Mouse (Mus musculus): Measurements from ENCODE around the gene Vmn1r116. TPM values are rescaled to one million over a fixed set of nuclear protein-coding genes. Genes with fewer than 3 reads are reported as not detected.
"Not testable (repeated sequence)": the region's sequence is repeated elsewhere in the genome, so short reads cannot be mapped to it uniquely, and the experiment has no call there.

The Vmn1r116 gene
- polyA plus RNA-seq (2016; fragmentation: Nextera tagmentation; extraction: Ambion mirVana): not detected in 2 replicates

DNA sequence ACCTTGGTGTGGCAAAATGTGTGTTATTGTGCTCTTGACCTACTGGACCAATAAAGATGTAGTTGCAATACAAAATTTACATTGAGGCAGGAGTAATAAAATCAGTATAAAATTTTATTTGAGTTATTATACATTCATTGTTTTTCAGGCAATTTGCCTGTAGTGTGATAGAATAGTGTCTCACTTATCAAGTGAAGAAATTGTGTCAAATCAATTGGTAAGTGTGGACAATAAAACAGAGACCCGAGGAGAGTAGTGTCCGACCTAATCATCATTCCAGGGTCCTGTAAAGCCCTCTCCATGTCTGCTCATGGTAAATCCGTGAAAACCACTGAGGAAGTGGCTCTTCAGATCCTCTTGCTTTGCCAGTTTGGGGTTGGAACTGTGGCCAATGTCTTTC, at the start of gene Vmn1r116:
TSS of gene Vmn1r116 (plus strand) at position 301 of the 400 bp plus-strand sequence.
- H3K9me3 ChIP-seq; H3K27me3 ChIP-seq (replicated peaks; ENCODE audit: low read depth, poor library complexity, severe bottlenecking); H3K27ac ChIP-seq (replicated peaks); H3K4me3 ChIP-seq; H3K4me1 ChIP-seq; DNase-seq (ENCODE audit: low spot score); H3K36me3 ChIP-seq (replicated peaks): not testable (repeated sequence)
- WGBS: 60% methylated on average over 3 of the region's 3 CpGs

GRCm38 (mm10) chr7:20844885-20845284, 27.2 kb upstream of the Vmn1r116 start, which contains the start of gene Vmn1r115:
Gene Vmn1r115 (minus strand): TSS chr7:20844985.
- not testable (repeated sequence) for H3K4me1 ChIP-seq; H3K27ac ChIP-seq (replicated peaks); H3K27me3 ChIP-seq (replicated peaks; ENCODE audit: low read depth, poor library complexity, severe bottlenecking); H3K36me3 ChIP-seq (replicated peaks); DNase-seq (ENCODE audit: low spot score); H3K4me3 ChIP-seq; H3K9me3 ChIP-seq
- 94% methylated on average over 1 of the region's 3 CpGs for WGBS

DNA sequence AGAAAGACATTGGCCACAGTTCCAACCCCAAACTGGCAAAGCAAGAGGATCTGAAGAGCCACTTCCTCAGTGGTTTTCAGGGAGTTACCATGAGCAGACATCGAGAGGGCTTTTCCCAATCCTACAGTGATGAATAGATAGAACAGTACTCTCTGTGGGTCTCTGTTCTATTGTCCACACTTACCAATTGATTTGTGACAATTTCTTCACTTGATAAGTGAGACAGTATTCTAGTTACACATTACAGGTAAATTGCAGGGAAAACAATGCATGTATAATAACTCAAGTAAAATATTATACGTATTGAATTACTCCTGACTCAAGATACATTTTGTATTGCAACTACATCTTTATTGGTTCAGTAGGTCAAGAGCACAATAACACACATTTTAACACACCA, 12.0 kb downstream of the Vmn1r116 start, which contains the start of gene Vmn1r117:
TSS of gene Vmn1r117 (minus strand) at position 101 of the 400 bp plus-strand sequence.
- not testable (repeated sequence) for DNase-seq (ENCODE audit: low spot score); H3K27me3 ChIP-seq (replicated peaks; ENCODE audit: low read depth, poor library complexity, severe bottlenecking); H3K4me3 ChIP-seq; H3K9me3 ChIP-seq; H3K27ac ChIP-seq (replicated peaks); H3K4me1 ChIP-seq; H3K36me3 ChIP-seq (replicated peaks)
- no CpG with 5 or more reads among the region's 2 CpGs for WGBS

DNA sequence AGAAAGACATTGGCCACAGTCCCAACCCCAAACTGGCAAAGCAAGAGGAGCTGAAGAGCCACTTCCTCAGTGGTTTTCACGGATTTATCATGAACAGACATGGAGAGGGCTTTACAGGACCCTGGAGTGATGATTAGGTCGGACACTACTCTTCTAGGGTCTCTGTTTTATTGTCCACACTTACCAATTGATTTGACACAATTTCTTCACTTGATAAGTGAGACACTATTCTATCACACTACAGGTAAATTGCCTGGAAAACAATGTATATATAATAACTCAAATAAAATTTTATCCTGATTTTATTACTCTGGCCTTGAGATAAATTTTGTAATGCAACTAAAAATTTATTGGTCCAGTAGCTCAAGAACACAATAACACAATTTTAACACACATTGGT, 40.2 kb downstream of the Vmn1r116 start, which contains the start of gene Vmn1r118:
TSS of gene Vmn1r118 (minus strand) at position 101 of the 400 bp plus-strand sequence.
- not testable (repeated sequence) for H3K27me3 ChIP-seq (replicated peaks; ENCODE audit: low read depth, poor library complexity, severe bottlenecking); H3K36me3 ChIP-seq (replicated peaks); H3K9me3 ChIP-seq; H3K4me1 ChIP-seq; H3K27ac ChIP-seq (replicated peaks); H3K4me3 ChIP-seq; DNase-seq (ENCODE audit: low spot score)
- WGBS: no CpG with 5 or more reads among the region's 2 CpGs

Other genes starting within 250 kb of the Vmn1r116 start
- not detected in 2 replicates for gene Vmn1r107, start 203.3 kb upstream of the Vmn1r116 start, polyA plus RNA-seq (2016; fragmentation: Nextera tagmentation; extraction: Ambion mirVana)
- not detected in 2 replicates for gene Vmn1r111, start 169.0 kb upstream of the Vmn1r116 start, polyA plus RNA-seq (2016; fragmentation: Nextera tagmentation; extraction: Ambion mirVana)
- gene Gm10668, start 141.6 kb upstream of the Vmn1r116 start, polyA plus RNA-seq (2016; fragmentation: Nextera tagmentation; extraction: Ambion mirVana): not detected in 2 replicates
- gene Vmn1r112, start 101.1 kb upstream of the Vmn1r116 start, polyA plus RNA-seq (2016; fragmentation: Nextera tagmentation; extraction: Ambion mirVana): not detected in 2 replicates
- gene Vmn1r113, start 85.0 kb upstream of the Vmn1r116 start, polyA plus RNA-seq (2016; fragmentation: Nextera tagmentation; extraction: Ambion mirVana): not detected in 2 replicates
- not detected in 2 replicates for gene Vmn1r114, start 60.1 kb upstream of the Vmn1r116 start, polyA plus RNA-seq (2016; fragmentation: Nextera tagmentation; extraction: Ambion mirVana)
- not detected in 2 replicates for gene Vmn1r115, start 27.3 kb upstream of the Vmn1r116 start, polyA plus RNA-seq (2016; fragmentation: Nextera tagmentation; extraction: Ambion mirVana)
- gene Vmn1r117, start 11.9 kb downstream of the Vmn1r116 start, polyA plus RNA-seq (2016; fragmentation: Nextera tagmentation; extraction: Ambion mirVana): not detected in 2 replicates
- gene Vmn1r118, start 40.1 kb downstream of the Vmn1r116 start, polyA plus RNA-seq (2016; fragmentation: Nextera tagmentation; extraction: Ambion mirVana): not detected in 2 replicates
- gene Vmn1r119, start 140.2 kb downstream of the Vmn1r116 start, polyA plus RNA-seq (2016; fragmentation: Nextera tagmentation; extraction: Ambion mirVana): not detected in 2 replicates
- not detected in 2 replicates for gene Vmn1r120, start 181.5 kb downstream of the Vmn1r116 start, polyA plus RNA-seq (2016; fragmentation: Nextera tagmentation; extraction: Ambion mirVana)
- not detected in 2 replicates for gene Vmn1r121, start 226.3 kb downstream of the Vmn1r116 start, polyA plus RNA-seq (2016; fragmentation: Nextera tagmentation; extraction: Ambion mirVana)